Mouse (Mus musculus) spleen, adult 12 weeks (tissue): Measurements from ENCODE around the gene Slc43a2.

Source experiments
- DNase-seq: peaks from one replicate; pipeline ENCODE4 v3.0.0; 2022; ENCODE audit warnings: low spot score

The Slc43a2 gene

DNA sequence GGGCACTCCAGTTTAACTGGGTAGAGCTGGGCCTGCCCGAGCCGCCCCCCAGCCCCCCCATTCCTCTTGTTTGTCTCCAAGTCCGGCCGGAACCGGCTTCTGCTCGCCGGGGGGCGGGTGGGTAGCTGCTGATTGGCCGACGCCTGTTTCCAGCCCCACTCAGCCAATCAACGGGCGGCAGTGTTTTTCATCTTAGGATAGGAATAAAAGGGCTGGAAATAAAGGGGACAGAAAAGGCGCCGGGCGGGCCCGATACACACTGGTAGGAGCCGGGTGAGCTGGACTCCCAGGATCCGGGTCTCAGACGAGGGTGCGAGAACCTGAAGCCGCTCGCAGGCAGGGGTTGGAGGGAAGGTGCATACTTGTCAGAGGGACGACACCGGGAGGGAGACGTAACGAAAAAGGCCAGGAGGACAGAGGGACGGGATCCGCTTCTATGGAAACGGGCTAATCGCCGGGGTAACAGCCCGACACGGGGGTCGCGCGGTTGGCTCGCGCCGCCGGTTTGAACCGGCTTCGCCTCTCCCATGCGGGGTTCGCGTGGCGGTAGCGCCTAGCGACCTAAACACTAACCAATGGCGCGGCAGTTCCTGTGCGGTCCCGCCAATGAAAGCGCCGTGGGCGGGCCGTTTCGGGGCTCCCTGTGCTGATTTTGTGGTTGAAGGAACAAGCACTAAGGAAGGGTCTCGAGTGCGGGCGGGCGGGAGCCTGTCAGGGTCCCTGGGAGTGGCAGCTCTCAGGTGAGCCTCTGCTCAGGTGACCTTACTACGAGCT, at the start of gene Slc43a2:
Gene Slc43a2 (plus strand): TSS at position 226 of the 774 bp plus-strand sequence.
- DNase-seq, result peak; percentile 80

DNA sequence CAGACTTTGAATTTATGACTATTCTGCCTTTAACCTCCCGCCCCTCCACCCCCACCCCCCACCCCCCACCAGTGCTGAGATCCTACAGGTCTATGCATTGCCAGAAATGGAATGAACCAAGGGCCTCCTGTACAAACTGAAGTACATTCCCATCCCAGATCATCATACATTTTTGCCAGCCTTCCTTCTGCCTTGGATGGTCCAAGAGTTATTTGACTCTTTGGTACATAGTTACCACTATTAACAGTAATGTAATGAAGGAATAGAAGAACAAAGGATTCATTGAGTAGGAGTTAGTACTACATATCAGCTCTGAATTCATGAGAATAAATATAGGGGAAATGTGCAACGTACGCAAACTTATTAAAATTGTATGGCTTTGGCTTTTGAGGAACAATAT, 45.3 kb upstream of the Slc43a2 start:
- no peak for DNase-seq

DNA sequence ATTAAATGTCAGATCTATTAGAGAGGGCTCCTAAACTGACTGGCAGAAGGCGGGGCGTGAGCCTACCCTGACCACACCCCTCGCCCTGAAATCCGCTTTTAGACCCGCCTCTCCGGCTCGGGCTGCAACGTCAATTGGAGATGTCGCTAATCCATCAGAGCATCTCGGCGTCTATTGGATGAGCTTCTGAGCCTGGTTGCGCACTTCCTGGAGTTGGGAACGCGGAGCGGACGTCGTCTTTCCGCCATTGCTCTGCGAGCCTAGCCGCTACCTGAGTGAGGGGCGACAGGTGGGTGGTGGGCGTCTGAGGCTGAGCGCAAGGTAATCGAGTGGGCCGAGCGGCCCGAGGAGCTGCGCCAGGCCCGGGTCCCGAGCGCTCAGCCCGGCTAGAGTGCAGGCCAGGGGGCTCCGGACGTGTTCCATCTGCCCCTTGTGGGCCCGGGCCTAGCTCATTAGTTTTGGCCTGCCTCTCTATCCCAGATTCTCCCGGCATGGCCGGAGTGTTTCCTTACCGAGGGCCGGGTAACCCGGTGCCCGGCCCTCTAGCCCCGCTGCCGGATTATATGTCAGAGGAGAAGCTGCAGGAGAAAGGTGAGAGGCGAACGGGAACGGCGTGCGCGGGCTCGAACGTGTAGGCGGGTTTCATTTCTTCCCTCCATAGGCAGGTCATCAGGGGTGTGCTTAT, 44.8 kb upstream of the Slc43a2 start, which contains the start of gene Prpf8:
Gene Prpf8 (plus strand): TSS at position 216 of the 685 bp plus-strand sequence.
- DNase-seq, result peak; percentile 95

GRCm38 (mm10) chr11:75487496-75487895, 44.0 kb upstream of the Slc43a2 start:
- no peak for DNase-seq

DNA sequence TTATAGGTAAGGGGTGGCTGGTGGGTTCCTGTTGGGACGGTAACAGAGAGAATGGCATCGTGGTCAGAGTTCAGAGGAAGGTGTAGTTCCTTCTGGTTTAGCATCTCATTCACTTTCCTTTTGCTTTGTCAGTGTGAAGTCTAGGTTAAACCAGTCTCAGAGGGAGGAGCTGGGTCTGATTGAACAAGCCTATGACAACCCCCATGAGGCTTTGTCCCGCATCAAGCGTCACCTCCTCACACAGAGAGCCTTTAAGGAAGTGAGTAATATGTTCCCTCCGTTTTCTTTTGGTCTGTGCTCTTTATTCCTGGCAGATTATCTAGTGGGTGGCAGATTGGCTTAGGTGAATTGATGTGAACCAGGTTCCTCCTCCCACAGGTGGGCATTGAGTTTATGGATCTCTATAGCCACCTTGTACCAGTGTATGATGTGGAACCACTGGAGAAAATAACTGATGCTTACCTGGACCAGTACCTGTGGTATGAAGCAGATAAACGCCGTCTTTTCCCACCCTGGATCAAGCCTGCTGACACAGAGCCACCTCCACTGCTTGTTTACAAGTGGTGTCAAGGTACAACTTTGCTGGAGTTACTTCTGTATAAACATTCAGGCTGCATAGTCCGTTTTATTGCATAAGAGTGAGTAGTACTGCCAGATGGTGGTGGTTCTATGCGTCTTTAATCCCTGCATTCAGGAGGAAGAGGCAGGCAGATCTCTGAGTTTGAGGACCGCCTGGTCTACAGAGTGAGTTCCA, 37.0 kb upstream of the Slc43a2 start:
- DNase-seq, result no peak

DNA sequence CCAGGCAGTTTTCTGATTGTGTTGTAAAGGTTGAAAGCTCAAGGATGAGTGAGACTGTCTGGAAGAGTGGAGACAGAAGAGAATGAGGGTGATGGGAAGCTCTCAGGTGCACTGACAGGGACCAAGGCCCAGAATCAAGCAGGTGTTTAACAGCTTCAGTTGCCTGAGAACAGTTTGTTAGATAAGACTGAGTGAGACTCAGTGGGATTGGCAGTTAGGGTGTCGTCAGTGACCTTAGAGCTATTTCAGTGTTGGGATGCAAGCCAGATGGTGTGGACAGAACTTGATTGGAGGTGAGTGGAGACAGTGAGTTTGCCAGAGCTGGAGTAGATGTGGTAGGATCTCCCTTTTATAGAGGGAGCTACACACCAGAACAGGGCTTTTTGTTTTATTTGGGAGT, 33.4 kb upstream of the Slc43a2 start:
- DNase-seq, result no peak

DNA sequence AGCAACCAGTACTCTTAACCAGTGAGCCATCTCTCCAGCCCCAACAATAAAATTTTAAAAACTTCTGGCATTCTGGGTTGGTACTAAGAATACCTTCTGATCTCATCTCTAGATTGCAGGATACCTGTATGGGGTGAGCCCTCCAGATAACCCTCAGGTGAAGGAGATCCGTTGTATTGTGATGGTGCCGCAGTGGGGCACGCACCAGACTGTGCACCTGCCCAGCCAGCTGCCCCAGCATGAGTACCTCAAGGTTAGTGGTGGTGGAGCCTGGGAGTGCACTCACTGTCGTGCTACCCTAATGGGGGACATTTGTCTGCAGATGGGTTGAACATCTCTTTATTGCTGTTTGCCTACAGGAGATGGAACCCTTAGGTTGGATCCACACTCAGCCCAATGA, 23.3 kb upstream of the Slc43a2 start:
- DNase-seq, result no peak

- no peak for DNase-seq
These were observed 22.6 kb upstream of the Slc43a2 start for GRCm38 (mm10) chr11:75508904-75509303.

DNA sequence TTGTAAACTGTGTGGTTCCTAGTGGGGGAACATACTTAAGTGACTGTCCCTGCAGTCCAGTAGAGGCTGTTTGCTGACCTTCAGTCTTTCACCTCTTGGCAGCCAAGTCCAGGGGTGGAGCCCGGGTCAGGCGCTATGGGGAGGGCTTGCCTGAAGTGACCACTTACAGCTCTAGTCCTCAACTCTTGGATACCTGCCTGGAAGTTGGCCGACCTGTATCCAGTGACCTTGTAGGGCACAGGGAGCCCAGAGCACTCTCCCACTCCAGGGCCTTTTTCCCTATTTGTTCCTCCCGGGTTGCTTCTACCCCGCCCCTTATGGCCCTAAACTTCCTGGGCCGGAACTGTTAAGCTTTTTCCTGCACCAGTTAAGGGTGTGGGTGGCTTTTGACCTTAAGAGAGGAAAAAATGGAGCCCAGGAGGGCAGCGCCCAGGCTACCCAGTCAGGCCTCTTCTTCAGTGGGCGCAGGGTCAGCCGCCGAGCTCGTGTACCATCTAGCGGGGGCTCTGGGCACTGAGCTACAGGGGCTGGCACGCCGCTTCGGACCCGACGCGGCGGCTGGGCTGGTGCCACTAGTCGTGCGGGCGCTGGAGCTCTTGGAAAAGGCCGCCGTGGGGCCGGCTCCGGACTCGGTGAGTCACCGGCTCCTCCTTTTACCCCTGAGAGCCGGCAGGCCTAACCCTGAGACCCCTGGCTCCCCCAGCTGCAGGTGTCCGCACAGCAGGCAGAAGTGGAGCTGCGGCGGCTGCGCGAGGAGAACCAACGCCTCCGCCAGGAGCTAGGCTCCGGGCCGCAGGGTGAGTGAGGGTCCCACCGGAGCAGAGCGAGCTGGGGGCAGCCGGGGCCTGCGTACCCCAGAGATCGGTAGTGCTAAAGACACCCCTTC, 21.5 kb upstream of the Slc43a2 start, which contains the start of gene Rilp:
Gene Rilp (plus strand): TSS at position 354 of the 886 bp plus-strand sequence.
- DNase-seq, result no peak

GRCm38 (mm10) chr11:75510627-75510993, 20.9 kb upstream of the Slc43a2 start:
- DNase-seq, result peak; percentile 84

- DNase-seq, result no peak
These were observed 20.3 kb upstream of the Slc43a2 start for GRCm38 (mm10) chr11:75511213-75511612.

DNA sequence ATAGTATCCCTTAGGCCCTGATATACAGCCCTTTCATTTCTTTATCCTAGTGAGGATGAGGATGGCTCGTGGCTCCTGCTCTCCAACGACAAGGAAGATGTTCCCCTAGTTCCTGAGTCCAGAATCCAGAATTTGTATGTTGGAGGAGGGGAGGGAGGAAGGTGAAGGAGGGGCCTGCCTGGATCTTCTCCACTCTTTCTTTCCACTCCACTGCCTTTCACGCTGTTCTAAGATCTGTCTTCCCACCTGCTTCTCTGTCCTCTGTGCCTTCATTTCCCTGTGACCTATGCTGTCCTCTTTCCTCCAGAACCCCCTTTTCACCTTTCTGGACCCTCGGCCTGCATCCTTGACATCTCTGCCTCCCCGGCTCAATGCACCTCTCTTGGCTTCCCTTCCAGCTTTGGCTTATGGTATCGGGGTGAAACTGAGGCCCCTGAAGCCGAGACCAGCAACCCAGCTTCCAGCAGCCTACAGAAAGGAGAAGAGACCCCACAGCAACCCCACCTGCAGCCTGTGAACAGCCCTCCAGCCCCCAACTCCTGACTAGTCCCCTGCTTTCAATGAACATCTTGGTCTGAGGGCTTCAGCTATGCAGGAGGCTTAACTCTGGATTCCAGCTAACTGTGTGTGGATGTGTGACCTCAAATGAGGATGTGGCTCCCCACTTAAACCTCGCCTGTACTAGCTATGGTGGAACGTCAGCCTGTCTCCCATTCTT, 19.0 kb upstream of the Slc43a2 start:
- no peak for DNase-seq

DNA sequence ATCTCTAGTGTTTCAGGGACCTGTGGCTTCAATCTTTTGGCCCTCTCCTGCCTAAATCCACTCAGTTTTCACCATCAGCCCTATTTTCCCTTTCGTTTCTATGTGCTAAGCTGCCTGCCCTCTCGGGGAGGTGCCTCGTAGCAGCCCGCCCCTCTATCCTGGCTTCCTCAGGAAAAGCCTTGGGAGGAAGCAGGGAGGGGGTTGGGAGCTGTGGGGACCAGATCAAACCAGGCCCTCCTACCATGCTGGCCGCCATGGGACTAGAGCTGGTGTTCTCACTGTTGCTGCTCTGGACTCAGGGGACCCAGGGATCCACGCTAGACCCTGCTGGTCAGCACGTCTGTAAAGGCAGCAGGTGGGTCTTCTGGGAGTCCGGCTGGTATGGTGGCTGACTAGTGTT, 18.2 kb upstream of the Slc43a2 start, which contains the start of gene Scarf1:
Gene Scarf1 (plus strand): TSS at position 205 of the 400 bp plus-strand sequence.
- no peak for DNase-seq

- no peak for DNase-seq
These were observed 16.3 kb upstream of the Slc43a2 start for GRCm38 (mm10) chr11:75515186-75515585.

- no peak for DNase-seq
These were observed 11.5 kb upstream of the Slc43a2 start for GRCm38 (mm10) chr11:75519834-75520633.

DNA sequence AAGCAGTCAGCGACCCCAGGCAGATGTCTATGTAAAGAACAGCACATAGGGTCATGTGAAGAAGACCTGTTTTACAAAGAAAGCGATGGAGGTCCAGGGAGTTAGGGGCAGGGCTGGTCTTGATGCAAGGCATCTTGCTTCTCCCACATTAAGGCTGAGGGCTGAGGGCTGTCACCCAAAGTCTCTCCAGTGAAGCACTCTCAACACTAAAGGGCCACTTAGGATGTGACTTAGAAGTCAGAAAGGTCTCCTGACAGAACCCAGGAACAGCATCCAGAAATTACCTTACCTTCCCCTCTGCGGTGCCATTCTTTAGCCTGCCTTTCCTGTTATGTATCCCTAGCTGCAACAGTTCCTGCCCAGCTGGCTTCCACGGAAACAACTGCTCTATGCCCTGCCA, 9.9 kb upstream of the Slc43a2 start:
- DNase-seq, result no peak

DNA sequence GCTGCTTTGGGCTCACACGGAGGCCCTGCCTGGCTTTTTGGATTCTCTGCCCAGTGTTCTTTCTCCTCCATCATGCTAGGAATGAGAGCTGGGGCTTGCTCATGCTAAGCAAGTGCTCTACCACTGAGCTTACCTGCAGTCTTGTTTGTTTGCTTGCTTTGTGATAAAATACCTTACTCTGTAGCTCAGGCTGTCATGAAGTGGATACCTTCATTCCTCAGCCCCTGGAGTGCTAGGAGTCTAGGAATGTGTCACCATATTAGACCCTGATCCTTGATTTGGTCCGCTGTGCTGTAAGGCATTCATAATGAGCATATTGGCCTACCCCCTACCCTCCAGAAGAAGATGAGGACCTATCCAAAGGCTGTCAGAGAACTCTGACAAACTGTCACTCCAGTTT, 8.7 kb upstream of the Slc43a2 start:
- DNase-seq, result no peak

- no peak for DNase-seq
These were observed 5.9 kb upstream of the Slc43a2 start for GRCm38 (mm10) chr11:75525531-75526125.

DNA sequence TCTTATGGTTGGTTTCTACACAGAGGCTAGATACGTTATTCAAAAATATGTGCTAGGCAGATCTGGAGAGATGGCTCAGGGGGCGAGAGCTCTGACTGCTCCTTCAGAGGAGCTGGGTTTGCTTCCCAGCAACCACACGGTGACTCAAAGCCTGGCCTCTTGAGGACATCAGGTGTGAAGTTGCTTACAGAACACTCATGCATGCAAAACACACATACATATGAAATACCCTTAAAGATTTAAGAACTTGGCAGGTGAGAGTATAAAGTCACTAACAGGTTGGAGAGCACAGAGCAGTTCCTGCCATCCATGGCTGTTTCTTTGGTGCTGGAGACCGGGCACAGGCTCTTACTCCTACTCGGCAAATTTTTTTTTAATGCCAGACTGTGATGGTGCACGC, 4.6 kb upstream of the Slc43a2 start:
- no peak for DNase-seq

DNA sequence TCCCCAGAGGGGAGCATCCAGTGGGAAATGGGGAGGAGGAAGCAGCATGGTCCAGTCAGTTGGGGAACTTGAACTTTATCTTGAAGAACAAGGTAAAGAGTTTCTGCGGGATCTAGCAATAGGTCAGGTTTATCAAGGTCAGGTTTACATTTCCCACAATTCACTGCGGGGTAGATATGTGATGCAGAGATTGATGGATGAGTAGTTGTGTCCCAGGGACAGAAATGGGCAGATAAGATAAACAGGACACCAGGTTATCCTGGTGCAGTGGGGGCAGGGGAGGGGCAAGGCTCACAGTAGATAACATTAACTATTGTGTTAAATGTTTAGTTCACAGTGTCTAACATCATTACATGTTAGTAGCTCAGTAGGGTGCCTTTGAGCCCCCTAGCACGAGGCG, 1.7 kb upstream of the Slc43a2 start:
- no peak for DNase-seq
